Mouse (Mus musculus) heart, embryonic 16.5 days (tissue): ENCODE measurements around the gene Pnmal2. TPM values are rescaled to one million over a fixed set of nuclear protein-coding genes. Genes with fewer than 3 reads are reported as not detected.
A peak's percentile ranks its signal among the peaks of the same experiment; 100 is the strongest.

Experiments used
- ATAC-seq: fragments of 200-750 bp; cut with Nextera tagmentation; replicated peaks from 2 replicates; pipeline ENCODE4 v1.8.0; 2017; ENCODE audit warnings: moderate number of reproducible peaks; ENCODE audit not compliant: insufficient read depth, low FRiP score; ENCODE audit errors: extremely low read depth
- H3K27ac ChIP-seq: fragments of 300-500 bp; sonication (generic); 2 replicates; pipeline ENCODE4 v1.5.1; 2014; ENCODE audit warnings: mild to moderate bottlenecking, low read length, control low read depth, moderate library complexity
- H3K27me3 ChIP-seq: fragments of 300-500 bp; sonication (generic); 2 replicates; pipeline ENCODE4 v1.6.1; 2014; ENCODE audit warnings: low read length, mixed read lengths; ENCODE audit not compliant: control insufficient read depth, insufficient read depth
- H3K36me3 ChIP-seq: fragments of 300-500 bp; sonication (generic); 2 replicates; pipeline ENCODE4 v1.6.1; 2014; ENCODE audit not compliant: control insufficient read depth, insufficient read depth
- H3K4me1 ChIP-seq: fragments of 300-500 bp; sonication (generic); 2 replicates; pipeline ENCODE4 v1.6.1; 2014; ENCODE audit warnings: low read length, mixed read lengths; ENCODE audit not compliant: control insufficient read depth, insufficient read depth
- H3K4me2 ChIP-seq: fragments of 300-500 bp; sonication (generic); 2 replicates; pipeline ENCODE4 v1.6.1; 2014; ENCODE audit warnings: low read depth, mild to moderate bottlenecking, control low read depth, low read length
- H3K4me3 ChIP-seq: fragments of 300-500 bp; sonication (generic); 2 replicates; pipeline ENCODE4 v1.5.1; 2014; ENCODE audit warnings: mild to moderate bottlenecking, control low read depth, low read length
- H3K9ac ChIP-seq: fragments of 300-500 bp; sonication (generic); 2 replicates; pipeline ENCODE4 v1.6.1; 2014; ENCODE audit warnings: low read length, control low read depth
- H3K9me3 ChIP-seq: fragments of 300-500 bp; sonication (generic); replicated peaks from 2 replicates; pipeline ENCODE4 v1.6.1; 2016; ENCODE audit warnings: low read length; ENCODE audit not compliant: control insufficient read depth
- WGBS: fragments of 180-500 bp; shearing (Covaris S2); extraction: QIAGEN DNeasy Blood & Tissue Kit; methylation state at CpG from one replicate; pipeline ENCODE4 v1.1.7; 2014; 5-methylcytosine and 5-hydroxymethylcytosine counted together
- polyA plus RNA-seq: library from polyadenylated mRNA; unstranded; fragments of >200 nt; fragmentation: Nextera tagmentation; extraction: Ambion mirVana; gene quantifications from 2 replicates; pipeline ENCODE4 v1.2.1, GENCODE M21; 2015

The Pnmal2 gene
- polyA plus RNA-seq, 1 experiment from 2014 or later: 6.0 TPM

GRCm38 (mm10) chr7:16914453-16915343 is 29.8 kb upstream of the Pnmal2 start:
- peaks cover 7% of the 10 kb centered on the region; the same call in 1 of the 2 replicates for H3K27me3 ChIP-seq
- no peak for ATAC-seq
- H3K36me3 ChIP-seq: peaks cover 44% of the 10 kb centered on the region
- H3K27ac ChIP-seq: no peak overlapping the region
- no peak overlapping the region for H3K4me2 ChIP-seq
- H3K9me3 ChIP-seq: no peaks in the 10 kb centered on the region
- H3K4me1 ChIP-seq: peaks cover 19% of the 10 kb centered on the region
- no peak overlapping the region for H3K4me3 ChIP-seq
- H3K9ac ChIP-seq: no peak overlapping the region
- 85% methylated on average over 18 of the region's 18 CpGs for WGBS

- H3K4me3 ChIP-seq: no peak overlapping the region
- H3K27me3 ChIP-seq: 0 out of 2 replicates have a peak, but pooled peaks cover 2% of the 10 kb centered on the region
- ATAC-seq: no peak
- H3K36me3 ChIP-seq: peaks cover 44% of the 10 kb centered on the region
- no peak overlapping the region for H3K9ac ChIP-seq
- no peak overlapping the region for H3K4me2 ChIP-seq
- H3K9me3 ChIP-seq: no peaks in the 10 kb centered on the region
- H3K27ac ChIP-seq: no peak overlapping the region
- WGBS: 83% methylated on average over 32 of the region's 32 CpGs
- H3K4me1 ChIP-seq: peaks cover 21% of the 10 kb centered on the region
Measured at GRCm38 (mm10) chr7:16915461-16916340, 28.8 kb upstream of the Pnmal2 start.

GRCm38 (mm10) chr7:16916342-16917265 is 27.9 kb upstream of the Pnmal2 start:
- Histone ChIP-seq H3K9me3 (no peaks in the 10 kb centered on the region), H3K9ac (no peak overlapping the region), H3K4me2 (no peak overlapping the region), H3K4me1 (peaks cover 30% of the 10 kb centered on the region), H3K36me3 (peaks cover 44% of the 10 kb centered on the region), H3K27ac (no peak overlapping the region), H3K4me3 (no peak overlapping the region), H3K27me3 (0 out of 2 replicates have a peak, but pooled peaks cover 2% of the 10 kb centered on the region)
- ATAC-seq: no peak
- 57% methylated on average over 29 of the region's 30 CpGs for WGBS

GRCm38 (mm10) chr7:16917447-16917846 is 27.0 kb upstream of the Pnmal2 start:
- Histone ChIP-seq H3K36me3 (peaks cover 44% of the 10 kb centered on the region), H3K27ac (no peak overlapping the region), H3K4me2 (no peak overlapping the region), H3K4me3 (no peak overlapping the region), H3K9ac (no peak overlapping the region), H3K9me3 (no peaks in the 10 kb centered on the region), H3K27me3 (0 out of 2 replicates have a peak, but pooled peaks cover 2% of the 10 kb centered on the region), H3K4me1 (peaks cover 39% of the 10 kb centered on the region)
- no peak for ATAC-seq
- WGBS: 80% methylated on average over 11 of the region's 11 CpGs

GRCm38 (mm10) chr7:16918014-16918413 is 26.5 kb upstream of the Pnmal2 start:
- ATAC-seq: no peak
- Histone ChIP-seq H3K27ac (no peak overlapping the region), H3K27me3 (no peaks in the 10 kb centered on the region), H3K9ac (no peak overlapping the region), H3K9me3 (no peaks in the 10 kb centered on the region), H3K36me3 (peaks cover 44% of the 10 kb centered on the region), H3K4me1 (peaks cover 44% of the 10 kb centered on the region), H3K4me2 (no peak overlapping the region), H3K4me3 (no peak overlapping the region)
- 75% methylated on average over 9 of the region's 9 CpGs for WGBS

DNA sequence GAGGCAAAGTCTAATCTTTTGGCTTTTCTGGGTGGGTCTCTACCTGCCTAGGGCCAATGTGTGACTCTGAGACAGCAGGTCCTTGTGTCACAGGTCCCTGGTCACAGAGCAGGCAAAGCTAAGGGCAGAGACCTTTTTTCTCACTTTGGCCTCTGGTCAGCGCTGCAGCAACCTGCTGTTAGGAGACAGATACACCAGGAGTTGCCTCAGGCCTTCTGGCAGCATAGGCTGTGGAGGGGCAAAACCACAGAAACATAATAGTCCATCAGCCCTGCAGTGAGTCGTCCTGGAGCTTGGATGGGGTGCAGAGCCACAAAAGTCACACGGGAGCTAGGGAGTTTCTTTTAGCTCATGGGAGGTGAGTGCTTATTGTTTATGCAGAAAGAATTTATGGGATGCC is 25.8 kb upstream of the Pnmal2 start:
- 79% methylated on average over 3 of the region's 3 CpGs for WGBS
- Histone ChIP-seq H3K9ac (no peak overlapping the region), H3K27ac (no peak overlapping the region), H3K4me1 (peaks cover 45% of the 10 kb centered on the region), H3K4me3 (no peak overlapping the region), H3K36me3 (peaks cover 44% of the 10 kb centered on the region), H3K27me3 (no peaks in the 10 kb centered on the region), H3K4me2 (no peak overlapping the region), H3K9me3 (no peaks in the 10 kb centered on the region)
- no peak for ATAC-seq

DNA sequence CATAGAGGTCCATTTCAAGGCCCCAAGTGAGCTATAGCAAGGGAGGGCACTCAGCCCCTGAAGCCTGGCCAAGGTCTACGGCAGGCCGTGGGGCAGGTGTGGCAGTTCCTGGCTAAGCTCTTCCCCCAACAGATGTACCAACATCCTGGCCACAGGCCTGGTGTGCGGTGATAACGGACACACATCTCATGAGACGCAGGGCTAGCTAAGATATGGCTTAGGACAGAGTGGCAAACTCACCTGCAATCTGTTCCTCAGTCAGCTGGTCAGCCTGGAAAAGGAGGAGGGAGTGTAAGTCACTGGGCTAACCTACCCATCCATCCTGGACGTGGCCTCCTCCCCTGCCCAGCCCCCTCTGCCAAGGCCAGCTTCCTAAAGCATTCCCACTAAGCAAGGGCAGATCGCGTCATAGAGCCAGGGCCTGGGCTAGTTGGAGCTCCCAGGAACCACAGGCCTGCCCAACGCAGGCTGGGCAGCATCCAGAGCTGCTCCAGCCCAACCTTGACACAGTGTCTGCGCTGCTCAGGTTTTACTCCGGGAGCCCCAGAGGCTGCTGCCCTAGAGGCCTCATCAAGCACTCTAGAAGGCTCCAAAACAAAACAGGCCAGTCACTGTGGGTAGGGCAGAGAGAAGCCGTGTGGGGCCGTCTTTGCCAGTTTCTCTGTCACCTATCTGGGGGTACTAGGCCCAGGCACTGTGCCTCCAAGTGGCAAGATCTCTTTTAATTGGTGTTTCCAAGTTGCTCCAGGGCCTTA is 24.9 kb upstream of the Pnmal2 start:
- ATAC-seq: no peak
- 0 out of 2 replicates have a peak overlapping the region, but pooled peaks have one; percentile 25 for H3K27ac ChIP-seq
- H3K4me3 ChIP-seq: no peak overlapping the region
- H3K9ac ChIP-seq: peak overlapping the region; percentile 37; the same call in 1 of the 2 replicates
- 77% methylated on average over 13 of the region's 13 CpGs for WGBS
- peaks cover 39% of the 10 kb centered on the region for H3K36me3 ChIP-seq
- peaks cover 45% of the 10 kb centered on the region for H3K4me1 ChIP-seq
- H3K27me3 ChIP-seq: no peaks in the 10 kb centered on the region
- no peaks in the 10 kb centered on the region for H3K9me3 ChIP-seq
- H3K4me2 ChIP-seq: no peak overlapping the region

- Histone ChIP-seq H3K9me3 (no peaks in the 10 kb centered on the region), H3K4me1 (peaks cover 45% of the 10 kb centered on the region), H3K4me2 (no peak overlapping the region), H3K27ac (no peak overlapping the region), H3K9ac (no peak overlapping the region), H3K4me3 (no peak overlapping the region), H3K36me3 (peaks cover 33% of the 10 kb centered on the region), H3K27me3 (no peaks in the 10 kb centered on the region)
- 83% methylated on average over 7 of the region's 7 CpGs for WGBS
- no peak for ATAC-seq
Measured at GRCm38 (mm10) chr7:16920150-16920579, 24.3 kb upstream of the Pnmal2 start.
